Mouse (Mus musculus): ENCODE results near the gene Rmnd5b.
A peak's percentile ranks its signal among the peaks of the same experiment; 100 is the strongest.
"Not testable (repeated sequence)": the region's sequence is repeated elsewhere in the genome, so short reads cannot be mapped to it uniquely, and the experiment has no call there.

The Rmnd5b gene

DNA sequence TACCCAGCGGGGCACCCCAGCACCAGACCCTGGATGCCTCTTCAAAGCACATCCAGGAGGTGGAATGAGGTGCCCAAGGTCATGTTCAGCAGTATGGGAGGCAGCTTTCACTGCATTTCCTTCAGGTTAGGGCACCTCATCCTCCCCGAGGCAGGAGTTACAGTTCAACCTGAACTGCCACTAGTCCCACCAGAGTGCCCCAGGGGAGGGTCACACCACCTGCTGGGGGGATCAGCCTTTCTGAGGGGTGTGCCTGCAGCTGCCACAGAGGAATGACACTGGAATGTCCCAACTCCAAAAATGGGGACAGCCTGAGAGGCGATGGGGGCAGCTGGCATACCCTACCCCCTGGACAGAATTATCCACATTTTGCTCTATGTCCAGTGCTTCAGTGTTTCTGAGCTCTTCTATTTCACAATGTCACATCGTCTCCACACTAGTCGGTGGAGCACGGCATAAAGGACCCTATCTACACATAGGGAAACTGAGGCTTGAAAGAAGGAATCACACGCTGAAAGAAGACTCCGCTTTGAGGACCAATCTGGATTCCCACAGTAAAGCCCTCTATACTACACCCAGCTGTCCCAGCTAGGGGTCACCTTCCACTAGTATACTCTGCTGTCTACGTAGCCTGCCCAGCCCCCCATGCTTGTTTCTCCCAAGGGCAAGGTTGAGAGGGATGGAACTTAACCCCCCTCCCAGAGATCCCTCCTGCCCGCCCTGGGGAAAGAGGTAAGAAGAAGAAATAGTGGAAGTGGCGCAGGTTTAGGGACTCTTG is 13.6 kb upstream of the Rmnd5b start:
- no peak for DNase-seq (ENCODE audit: low read depth, low spot score)

DNA sequence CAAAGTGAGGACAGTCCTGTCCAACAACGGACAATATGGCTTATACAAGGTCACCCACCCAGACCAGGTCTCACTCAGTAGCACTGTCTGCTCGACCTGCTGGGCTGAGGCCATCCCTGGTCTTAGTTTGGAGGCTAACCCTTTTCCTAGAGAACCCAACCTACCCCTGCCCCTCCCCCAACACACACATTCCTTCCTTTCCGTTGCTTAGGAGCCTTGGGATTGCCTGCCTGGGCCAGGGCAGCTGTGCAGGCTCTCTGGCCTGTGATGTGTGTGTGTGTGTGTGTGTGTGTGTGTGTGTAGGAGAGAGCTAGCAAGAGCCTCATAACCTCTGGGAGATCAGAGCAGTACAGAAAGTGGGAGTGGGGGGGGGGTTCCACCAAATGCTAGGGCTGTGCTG is 12.9 kb upstream of the Rmnd5b start:
- no peak for DNase-seq (ENCODE audit: low read depth, low spot score)

DNA sequence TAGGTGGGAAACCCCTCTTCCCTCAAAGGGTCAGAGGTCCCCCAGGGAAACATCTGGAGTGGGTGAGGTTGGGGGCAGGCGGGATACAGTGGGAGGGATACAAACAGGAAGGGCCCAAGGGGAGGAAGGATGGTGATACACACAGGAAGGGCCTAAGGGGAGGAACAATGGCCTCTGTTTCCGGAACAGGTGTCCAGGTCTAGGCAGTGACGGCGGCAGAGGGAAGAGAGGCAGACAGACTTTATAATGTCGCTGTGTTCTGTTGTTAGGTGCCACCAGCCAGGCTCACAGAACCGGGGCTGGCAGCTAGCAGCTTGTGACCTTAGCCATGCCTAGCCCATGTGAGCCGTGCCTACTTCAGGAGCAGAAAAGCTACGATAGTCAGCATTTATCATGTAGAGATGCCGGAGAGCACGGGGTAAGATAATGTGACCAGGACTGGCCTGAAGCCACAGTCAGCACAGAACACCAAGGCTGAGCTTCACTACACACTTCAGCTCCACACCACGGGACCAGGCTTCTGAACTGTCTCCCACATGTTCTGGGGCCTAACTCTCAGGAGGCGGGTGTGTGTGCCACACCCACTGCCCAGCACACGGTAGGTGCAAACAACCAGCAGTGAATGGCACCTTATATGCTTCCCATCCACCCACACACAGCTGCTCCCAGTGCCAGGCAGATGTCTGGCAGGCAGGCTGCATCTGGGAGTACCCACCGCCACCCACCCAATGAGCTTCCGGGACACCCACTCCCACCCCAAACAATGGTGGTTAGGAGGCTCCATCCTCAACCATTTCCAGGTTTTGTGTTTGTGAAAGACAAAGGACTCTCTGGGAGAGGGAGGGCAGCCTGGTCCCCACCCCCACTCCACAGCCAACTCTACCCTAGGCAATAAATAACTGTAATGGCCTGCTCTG is 11.3 kb upstream of the Rmnd5b start:
- peak; percentile 64 for DNase-seq (ENCODE audit: low read depth, low spot score)

DNA sequence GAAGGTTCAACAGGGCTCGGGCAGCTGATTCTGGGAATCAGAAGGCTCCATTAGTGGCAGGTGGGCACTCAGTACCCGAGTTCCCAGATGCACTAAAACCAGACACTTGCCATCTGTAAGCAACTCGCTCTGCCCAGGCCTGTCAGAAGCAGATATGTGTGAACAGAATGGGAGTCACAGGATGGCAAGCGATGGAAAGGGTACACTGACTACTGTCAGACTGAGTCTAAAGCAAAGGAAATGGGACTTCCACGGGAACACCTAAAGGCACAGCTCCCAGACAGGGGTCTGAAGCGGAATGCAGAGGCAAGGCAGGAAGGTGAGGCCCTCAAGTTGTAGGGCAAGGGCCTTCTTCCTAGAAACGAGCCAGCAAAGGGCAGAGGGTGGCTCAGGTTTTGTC is 10.5 kb upstream of the Rmnd5b start:
- no peak for DNase-seq (ENCODE audit: low read depth, low spot score)

DNA sequence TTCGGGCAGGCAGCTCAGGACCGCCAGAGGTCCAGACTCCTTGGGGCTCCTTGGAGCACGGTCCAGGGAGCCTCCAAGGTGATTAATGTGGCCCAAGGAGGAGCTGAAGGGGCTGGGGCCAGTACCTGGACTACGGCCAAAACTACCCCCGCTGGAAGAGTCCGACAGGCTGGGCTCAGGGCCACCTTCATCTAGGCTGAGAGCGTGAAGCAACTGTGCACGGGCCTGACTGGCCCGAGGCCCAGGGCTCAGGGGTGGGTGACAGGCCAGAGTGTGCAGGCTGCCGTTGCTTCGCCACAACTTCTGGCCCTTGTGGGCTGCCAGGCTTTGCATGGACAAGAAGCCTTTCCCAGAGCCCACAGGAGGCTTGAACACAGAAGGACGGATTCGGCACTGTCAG is 9.6 kb upstream of the Rmnd5b start:
- no peak for DNase-seq (ENCODE audit: low read depth, low spot score)

DNA sequence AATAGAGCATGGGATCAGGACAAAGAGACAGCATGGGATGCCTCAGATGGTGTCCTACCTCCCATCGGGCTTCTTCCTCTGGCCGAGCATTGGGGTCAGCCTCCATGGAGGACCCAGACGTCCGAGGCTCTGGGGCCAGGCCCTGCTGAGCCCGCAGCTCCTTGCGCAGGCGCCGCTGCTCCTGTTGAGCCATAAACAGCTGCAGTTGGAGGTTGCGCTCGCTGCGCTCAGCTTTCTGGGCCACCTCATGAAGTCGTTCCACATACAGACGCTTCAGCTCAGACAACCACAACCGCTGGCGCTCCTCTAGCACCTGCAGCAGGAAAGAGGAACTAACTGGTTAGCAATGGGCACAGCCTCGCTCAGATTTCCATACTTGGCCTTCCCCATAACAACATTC is 8.5 kb upstream of the Rmnd5b start:
- DNase-seq (ENCODE audit: low read depth, low spot score) = peak; percentile 23

DNA sequence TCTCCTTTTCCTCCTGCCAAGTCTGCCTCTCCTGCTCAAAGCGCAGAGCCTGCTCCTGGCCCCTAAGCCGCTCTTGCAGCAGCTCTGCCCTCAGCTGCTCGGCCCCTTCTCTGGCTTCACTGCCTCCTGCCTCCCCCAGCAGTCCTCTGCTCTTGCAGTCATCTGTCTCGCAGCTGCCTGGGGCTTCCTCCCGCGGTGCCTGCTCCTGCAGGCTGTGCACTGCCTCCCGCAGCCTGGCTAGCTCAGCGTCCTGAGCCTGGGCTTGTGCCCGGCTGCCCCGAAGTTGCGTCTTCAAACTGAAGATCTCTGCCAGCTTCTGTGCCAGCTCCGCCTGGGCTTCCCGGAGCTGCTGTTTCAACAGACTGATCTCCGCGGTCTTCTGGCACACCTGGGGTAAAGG is 8.1 kb upstream of the Rmnd5b start:
- DNase-seq (ENCODE audit: low read depth, low spot score) = peak; percentile 38

DNA sequence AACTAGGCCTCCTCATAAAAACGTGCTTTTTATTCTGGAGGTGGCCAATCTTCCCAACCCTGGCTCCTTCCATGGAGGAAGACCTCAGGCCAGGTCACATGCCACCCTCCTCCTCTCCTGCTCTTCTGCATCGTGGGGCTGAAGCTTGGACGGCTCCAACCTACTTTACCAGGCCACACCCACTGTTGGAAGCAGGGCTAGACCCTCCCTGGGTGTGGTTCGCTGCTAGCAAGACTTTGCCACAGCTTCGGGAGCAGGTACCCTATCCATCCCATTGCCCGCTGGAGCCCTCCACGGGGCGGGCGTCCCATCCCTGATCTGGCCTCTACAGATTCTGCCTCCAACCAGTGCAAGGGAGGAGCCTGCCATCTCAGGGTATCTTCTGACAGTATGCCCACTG is 7.5 kb upstream of the Rmnd5b start:
- DNase-seq (ENCODE audit: low read depth, low spot score) = no peak

DNA sequence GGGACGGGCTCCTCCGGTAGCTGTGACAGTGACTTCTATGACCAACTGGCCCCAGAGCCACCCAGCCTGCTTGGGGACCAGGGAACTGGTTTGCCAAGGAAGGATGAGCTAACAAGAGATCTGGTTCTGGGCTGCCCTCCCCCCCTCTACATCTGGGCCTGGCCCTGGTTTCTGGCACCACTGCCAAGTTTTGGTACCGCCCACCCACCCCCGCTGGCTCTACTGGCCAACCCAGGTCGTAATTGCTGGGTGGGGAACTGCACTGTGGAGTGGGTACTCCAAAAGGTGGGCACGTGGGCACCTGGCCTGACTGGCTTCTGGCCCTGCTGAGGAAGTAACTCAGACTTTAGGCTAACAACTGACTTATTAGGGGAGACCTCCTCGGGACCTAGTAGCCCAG is 5.1 kb upstream of the Rmnd5b start:
- DNase-seq (ENCODE audit: low read depth, low spot score) = no peak

DNA sequence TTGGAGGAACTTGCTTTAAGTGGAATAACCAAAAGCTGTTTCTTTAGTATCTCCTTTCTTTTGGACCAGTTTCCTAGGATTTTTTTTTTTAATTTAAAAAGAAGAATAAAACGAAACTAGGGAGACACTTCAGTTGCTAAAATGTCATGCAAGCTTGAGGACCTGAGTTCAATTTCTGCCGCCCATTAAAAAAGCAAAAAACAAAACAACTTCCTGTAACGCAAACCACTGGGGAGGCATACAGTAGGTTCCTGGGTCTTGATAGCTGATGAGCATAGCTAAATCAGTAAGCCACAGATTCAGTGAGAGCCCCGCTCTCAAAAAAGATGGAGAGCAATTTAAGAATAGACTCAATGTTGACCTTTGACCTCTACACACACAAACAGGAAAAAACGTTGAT is 2.8 kb upstream of the Rmnd5b start:
- no peak for DNase-seq (ENCODE audit: low read depth, low spot score)

DNA sequence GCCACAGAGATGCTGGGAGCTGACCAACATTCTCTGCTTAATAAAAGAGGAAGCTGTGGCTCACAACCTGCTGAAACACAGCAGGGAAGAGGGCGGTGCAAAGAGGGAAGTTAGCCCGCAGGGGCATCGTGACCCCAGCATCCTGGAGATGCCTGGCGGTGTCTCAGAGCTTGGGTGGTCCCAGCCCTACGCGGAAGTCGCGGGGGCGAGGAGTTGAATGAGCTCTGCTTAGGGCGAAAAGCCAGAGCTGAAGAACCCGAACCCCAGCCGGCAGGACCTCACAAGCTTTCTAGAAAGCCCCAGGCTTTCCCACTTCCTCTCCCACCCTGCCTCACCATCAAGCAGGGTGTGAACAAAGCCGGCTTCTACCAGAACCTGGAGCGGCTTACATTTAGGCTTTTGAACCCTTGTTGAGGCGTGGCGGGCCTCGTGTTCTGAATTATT is 2.3 kb upstream of the Rmnd5b start:
- DNase-seq (ENCODE audit: low read depth, low spot score) = peak; percentile 31

DNA sequence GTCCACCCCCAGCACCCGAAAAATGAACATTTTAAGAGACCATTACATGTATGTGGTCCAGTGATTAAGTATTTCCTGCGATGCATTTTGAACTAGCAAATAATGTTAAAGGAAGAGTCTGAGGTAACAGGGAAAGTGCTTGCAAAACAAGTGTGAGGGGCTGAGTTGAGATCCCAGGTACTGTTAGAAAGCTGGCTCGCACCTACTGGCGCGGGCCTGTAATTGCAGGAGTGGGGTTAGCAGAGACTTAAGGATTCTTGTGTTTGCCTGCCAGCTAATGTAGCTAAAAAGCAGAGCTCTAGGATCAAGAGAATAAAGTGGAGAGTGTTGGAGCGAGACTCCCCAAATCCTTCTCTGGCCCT is 608 bp upstream of the Rmnd5b start:
- peak; percentile 90 for DNase-seq (ENCODE audit: low read depth, low spot score)

DNA sequence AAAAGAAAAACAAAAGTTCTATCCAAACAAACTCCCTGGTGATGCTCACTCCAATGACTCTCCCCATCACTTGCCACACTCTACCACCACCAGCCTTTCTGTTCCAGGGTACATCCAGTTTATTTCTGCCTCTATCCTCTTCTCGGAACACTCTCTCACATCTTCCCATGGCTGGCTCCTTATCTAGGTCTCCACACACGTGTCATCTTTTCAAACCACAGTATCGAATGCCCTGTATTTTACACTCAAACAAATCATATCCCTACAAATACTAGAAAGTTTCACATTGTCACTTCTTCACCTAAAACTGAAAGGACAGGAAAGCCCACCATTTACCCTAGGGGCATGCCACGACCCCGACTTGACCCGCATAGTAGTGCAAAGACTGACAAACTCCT is 570 bp downstream of the Rmnd5b start:
- DNase-seq (ENCODE audit: low read depth, low spot score) = no peak

DNA sequence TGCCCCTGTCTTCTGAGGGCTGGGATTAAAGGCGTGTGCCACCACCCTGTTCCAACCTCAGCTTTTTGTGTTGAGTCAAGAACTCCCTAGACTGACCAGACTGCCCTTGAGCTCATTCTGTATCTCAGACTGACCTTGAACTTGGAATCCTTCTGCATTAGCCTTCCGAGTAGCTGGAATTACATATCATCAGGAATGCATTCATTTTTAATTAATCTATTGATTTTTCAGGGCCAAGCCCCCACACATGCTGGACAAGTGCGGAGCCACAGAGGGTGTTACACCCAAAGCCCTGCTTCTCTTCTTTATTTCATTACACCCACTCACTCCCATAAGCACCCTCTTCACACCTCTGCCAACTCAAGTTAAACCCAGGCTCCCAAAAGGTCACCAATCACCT is 2.0 kb downstream of the Rmnd5b start:
- DNase-seq (ENCODE audit: low read depth, low spot score) = no peak

DNA sequence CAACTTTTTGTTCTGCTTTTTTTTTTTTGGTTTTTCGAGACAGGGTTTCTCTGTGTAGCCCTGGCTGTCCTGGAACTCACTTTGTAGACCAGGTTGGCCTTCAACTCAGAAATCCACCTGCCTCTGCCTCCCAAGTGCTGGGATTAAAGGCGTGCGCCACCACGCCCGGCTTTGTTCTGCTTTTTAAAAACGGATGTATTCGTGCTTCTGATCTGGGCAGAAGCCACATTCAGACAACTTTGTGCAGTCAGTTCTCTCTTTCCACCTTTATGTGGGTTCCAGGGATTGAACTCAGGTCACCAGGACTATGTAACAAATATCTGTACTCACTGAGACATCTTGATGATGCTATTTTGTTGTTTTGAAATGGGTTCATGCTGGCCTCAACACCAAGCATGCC is 2.5 kb downstream of the Rmnd5b start:
- not testable (repeated sequence) for DNase-seq (ENCODE audit: low read depth, low spot score)

DNA sequence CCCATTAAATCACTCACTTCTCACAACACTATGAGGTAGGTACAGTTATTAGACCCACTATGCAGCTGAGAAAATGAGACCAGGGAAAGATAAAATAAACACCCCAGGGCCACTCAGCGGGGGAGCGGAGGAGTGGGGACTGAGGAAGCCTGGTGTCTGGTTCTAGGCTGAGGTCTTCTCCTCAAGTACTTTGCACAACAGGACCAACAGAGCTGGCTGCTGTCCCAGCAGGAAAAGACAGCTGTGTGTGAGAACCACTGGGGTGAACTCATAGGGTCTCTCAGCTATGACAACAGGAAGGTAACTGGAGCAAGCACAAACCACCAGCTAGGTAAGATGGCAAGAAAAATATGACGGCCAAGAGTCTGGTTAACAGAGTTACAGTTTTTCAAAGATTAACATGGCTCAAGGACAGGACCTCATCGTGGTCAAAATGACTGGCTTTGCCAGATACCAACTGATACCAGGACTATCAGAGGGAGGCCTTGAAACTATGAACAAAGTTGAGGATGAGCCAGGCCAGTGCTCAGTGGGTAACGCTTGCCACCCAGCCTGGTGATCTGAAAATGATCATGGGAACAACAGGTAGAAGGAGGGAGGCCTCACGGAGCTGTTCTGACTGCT is 3.5 kb downstream of the Rmnd5b start:
- DNase-seq (ENCODE audit: low read depth, low spot score) = no peak

DNA sequence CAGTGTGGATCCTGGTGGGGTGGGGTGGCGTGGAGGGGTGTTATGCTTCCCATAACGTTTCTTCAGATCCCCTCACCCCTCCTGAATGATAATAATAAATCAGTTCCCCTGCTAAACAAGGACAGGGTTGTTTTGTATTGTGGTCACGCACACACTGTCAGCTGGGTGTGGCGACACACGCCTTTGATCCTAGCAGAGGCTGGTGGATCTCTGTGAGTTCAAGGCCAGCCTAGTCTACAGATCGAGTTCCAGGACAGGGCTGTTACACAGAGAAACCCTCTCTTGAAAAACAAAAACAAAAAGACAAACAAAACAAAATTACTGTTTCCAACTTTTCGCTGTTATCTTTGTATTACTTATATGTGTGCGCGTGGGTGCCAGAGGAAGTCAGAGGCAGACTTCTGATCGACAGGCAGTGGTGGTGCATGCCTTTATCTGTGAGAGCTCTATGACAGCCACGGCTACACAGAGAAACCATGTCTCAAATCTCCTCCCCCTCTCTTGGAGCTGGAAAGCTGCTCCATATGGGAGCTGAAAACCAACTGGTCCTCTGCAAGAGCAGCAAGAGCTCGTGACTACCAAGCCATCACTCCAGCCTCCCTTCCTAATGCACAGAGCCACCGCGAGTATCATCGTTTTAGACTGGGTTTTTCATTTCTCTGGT is 5.9 kb downstream of the Rmnd5b start:
- DNase-seq (ENCODE audit: low read depth, low spot score) = peak; percentile 89

DNA sequence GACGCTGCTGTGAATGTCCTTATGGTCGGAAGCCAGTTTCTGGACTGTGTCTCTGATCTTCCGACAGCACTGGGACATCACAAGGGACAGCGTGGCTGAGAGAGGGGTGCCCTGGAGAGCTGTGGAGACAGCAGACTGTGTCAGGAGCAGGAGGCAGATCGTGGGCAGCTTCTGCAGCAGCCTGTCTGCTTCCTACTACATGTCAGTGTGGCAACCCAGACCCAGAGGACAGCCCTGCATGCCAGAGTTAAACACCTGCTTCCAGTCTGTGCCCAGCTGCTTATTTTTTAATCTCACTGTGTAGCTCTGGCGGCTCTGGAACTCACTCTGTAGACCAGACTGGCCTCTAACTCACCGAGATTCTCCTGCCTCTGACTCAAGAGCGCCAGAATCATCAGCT is 7.8 kb downstream of the Rmnd5b start:
- peak; percentile 48 for DNase-seq (ENCODE audit: low read depth, low spot score)

DNA sequence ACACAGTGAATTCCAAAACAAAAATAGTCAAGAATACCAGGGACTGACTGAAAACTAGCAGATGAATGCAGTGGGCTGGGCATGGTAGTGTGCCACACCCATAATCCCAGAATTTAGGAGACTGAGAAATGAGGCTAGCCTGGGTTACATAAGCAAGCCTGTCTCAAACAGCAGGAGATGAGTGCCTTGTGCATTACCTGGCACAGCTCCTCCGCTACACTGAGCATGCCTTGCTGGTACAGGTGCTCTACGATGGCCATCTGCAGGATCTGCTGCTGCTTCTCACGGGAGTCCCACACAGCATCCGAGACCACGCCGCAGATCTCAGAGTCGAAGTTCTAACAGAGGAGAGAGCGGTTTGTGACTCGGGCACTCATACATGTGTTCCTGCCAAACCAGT is 8.3 kb downstream of the Rmnd5b start:
- DNase-seq (ENCODE audit: low read depth, low spot score) = peak; percentile 80

DNA sequence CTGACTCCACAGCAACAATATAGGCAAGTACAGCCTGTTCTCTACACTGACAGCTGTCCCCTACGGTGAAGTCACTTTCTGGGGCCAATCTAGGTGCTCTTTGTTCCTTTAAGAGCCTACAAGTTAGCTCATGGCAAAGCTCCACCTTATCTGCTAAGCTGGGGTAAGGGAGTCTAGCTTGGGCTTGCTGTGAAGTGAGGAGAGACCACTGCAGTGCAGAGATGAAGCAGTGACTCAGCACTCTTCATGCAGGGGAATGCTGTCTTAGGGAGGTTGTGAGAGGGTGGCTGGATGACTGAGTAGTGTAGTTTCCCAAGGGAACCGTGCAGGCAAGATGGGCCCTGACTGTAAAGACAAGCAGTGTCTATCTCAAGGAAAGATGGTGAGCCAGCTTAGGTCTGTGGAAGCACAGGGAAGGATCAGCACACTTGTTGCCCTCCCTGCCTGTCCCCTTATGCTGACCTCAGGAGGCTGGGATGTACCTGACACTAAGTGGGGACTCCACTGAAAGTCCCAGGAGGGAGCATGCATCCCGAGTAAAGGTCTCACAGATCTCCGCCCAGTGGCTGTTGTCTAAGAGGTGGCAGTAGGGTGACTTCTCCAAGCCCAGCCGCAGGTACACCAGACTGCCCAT is 10.4 kb downstream of the Rmnd5b start:
- peak; percentile 56 for DNase-seq (ENCODE audit: low read depth, low spot score)

DNA sequence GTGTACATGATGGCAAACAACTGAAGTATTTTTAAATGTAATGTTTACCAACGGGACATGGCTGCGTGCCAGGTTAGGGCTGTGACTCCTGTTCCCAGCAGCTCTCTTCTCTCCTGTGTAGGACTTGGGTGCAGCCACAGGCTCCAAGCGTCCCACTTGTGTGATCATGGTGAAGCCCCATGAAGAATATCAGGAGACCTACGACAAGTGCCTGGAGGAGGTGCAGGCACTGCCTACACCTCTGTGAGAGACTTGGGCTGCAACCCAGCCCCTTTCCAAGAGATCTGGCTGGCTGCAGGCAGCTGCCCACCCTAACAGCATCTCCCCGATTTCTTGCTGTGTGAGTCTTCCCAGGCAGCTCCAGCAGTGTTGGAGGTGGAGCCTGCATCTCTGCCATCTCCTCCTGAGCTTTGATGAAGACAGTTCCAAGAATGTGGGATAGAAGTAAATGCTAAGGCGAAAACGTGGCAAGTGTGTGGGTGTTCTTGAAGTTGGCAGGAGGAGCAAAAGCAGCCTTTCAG is 12.7 kb downstream of the Rmnd5b start:
- peak; percentile 95 for DNase-seq (ENCODE audit: low read depth, low spot score)

Measured in brain, adult 2 months (tissue).